Comparison of ENCODE assay signal across 17 mouse cellular contexts in the genomic region with DNA sequence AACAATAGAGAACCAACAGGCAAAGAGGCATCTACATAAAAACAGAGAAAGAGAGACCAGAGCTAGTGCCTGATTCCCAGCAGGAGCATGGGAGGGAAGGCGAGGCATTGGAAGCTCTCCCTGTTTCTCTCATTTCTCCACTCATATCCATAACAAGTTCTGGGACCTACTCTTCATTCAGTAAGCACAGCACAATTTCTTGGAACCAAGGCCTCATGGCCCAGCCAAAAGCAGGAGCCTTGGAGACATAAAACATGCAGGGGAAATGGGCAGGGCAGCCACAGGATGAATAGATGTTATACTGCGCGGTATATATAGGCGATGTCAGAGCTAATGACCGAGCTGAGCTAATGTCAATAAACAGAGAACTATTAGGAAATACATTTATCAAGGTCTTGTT.
DNase-seq lines count a peak whose midpoint lies in the region; ATAC-seq and TF ChIP-seq lines count a peak whose summit lies in the region.
"Had no signal": no experiment of that assay in that cellular context is flagged by ENCODE, and none has a peak within 500 bp of the region (broad histone marks: within the 10 kb centered on the region; RNA-seq: fewer than 3 reads in every experiment).

No protein-coding gene starts in this region.

- H3K27ac ChIP-seq in hindbrain, postnatal 0 days: no peak overlapping the region
- H3K27ac ChIP-seq in hindbrain, embryonic 12.5 days: no peak overlapping the region
- H3K27ac ChIP-seq in lung, embryonic 16.5 days (ENCODE audit: low read length): no peak overlapping the region
- 0 out of 2 replicates have a peak overlapping the region, but pooled peaks have one; percentile 10 for H3K27ac ChIP-seq in limb, embryonic 11.5 days (replicated peaks; ENCODE audit: low read depth, low read length)
- H3K27ac ChIP-seq in limb, embryonic 14.5 days (replicated peaks; ENCODE audit: low read depth, low read length): no peak overlapping the region; the same call in 1 of the 2 replicates
- H3K27ac ChIP-seq: forebrain, embryonic 15.5 days; hindbrain, embryonic 10.5 days; hindbrain, embryonic 15.5 days had no signal

- no peaks in the 10 kb centered on the region for H3K27me3 ChIP-seq in hindbrain, postnatal 0 days (ENCODE audit: insufficient read depth, low read length)
- 0 out of 2 replicates have a peak, but pooled peaks cover 5% of the 10 kb centered on the region for H3K27me3 ChIP-seq in hindbrain, embryonic 12.5 days
- H3K27me3 ChIP-seq in lung, embryonic 16.5 days (ENCODE audit: control insufficient read depth, insufficient read depth, low read depth, low read length): no peaks in the 10 kb centered on the region; the same call in 1 of the 2 replicates
- H3K27me3 ChIP-seq in limb, embryonic 11.5 days (ENCODE audit: control insufficient read depth, insufficient read depth, low read length): no peaks in the 10 kb centered on the region
- no peaks in the 10 kb centered on the region for H3K27me3 ChIP-seq in limb, embryonic 14.5 days (ENCODE audit: control insufficient read depth, insufficient read depth, low read length)
- H3K27me3 ChIP-seq: CH12.LX; forebrain, embryonic 15.5 days; hindbrain, embryonic 15.5 days had no signal

- no peak for TF ChIP-seq CTCF in hindbrain, postnatal 0 days (IDR thresholded peaks at IDR 0.05; ENCODE audit: low read depth)

- no peak overlapping the region for H3K4me3 ChIP-seq in hindbrain, postnatal 0 days (ENCODE audit: low read length)
- no peak overlapping the region for H3K4me3 ChIP-seq in hindbrain, embryonic 12.5 days
- H3K4me3 ChIP-seq in lung, embryonic 16.5 days (ENCODE audit: low read length): no peak overlapping the region
- H3K4me3 ChIP-seq in limb, embryonic 11.5 days (ENCODE audit: low read depth, low read length): no peak overlapping the region
- no peak overlapping the region for H3K4me3 ChIP-seq in limb, embryonic 14.5 days (replicated peaks; ENCODE audit: low read length)
- H3K4me3 ChIP-seq: forebrain, embryonic 15.5 days; hindbrain, embryonic 10.5 days; hindbrain, embryonic 15.5 days had no signal

- TF ChIP-seq POLR2A in limb, embryonic 14.5 days (IDR thresholded peaks at IDR 0.05; ENCODE audit: borderline replicate concordance, extremely low read depth, insufficient read depth, insufficient read length): no peak

- no peak overlapping the region for H3K9ac ChIP-seq in hindbrain, postnatal 0 days (replicated peaks; ENCODE audit: low read length)
- H3K9ac ChIP-seq in hindbrain, embryonic 12.5 days: no peak overlapping the region
- H3K9ac ChIP-seq in lung, embryonic 16.5 days (ENCODE audit: low read length): no peak overlapping the region
- H3K9ac ChIP-seq in limb, embryonic 11.5 days (ENCODE audit: low read length): no peak overlapping the region
- H3K9ac ChIP-seq in limb, embryonic 14.5 days (ENCODE audit: low read depth, low read length, severe bottlenecking): no peak overlapping the region
- H3K9ac ChIP-seq: forebrain, embryonic 15.5 days; hindbrain, embryonic 15.5 days had no signal

- no peak for ATAC-seq in hindbrain, postnatal 0 days
- no peak for ATAC-seq in hindbrain, embryonic 12.5 days (ENCODE audit: low FRiP score)
- peak; percentile 31; the same call in 1 of the 2 replicates for ATAC-seq in lung, embryonic 16.5 days (ENCODE audit: low read depth)
- ATAC-seq in limb, embryonic 11.5 days (ENCODE audit: insufficient number of reproducible peaks, low FRiP score, low TSS enrichment, low read depth): no peak
- ATAC-seq in limb, embryonic 14.5 days (ENCODE audit: low FRiP score, low read depth): no peak
- ATAC-seq: activated CD4-positive, CD25-positive, alpha-beta regulatory T cell, adult 4 months; forebrain, embryonic 15.5 days; Patski had no signal

- H3K9me3 ChIP-seq in hindbrain, postnatal 0 days (ENCODE audit: low read length): no peaks in the 10 kb centered on the region
- H3K9me3 ChIP-seq in hindbrain, embryonic 12.5 days (replicated peaks): no peaks in the 10 kb centered on the region
- no peaks in the 10 kb centered on the region for H3K9me3 ChIP-seq in lung, embryonic 16.5 days (ENCODE audit: control insufficient read depth, low read length)
- H3K9me3 ChIP-seq in limb, embryonic 11.5 days (ENCODE audit: control insufficient read depth, low read length): no peaks in the 10 kb centered on the region
- H3K9me3 ChIP-seq in limb, embryonic 14.5 days (ENCODE audit: control insufficient read depth, low read length): no peaks in the 10 kb centered on the region
- H3K9me3 ChIP-seq: forebrain, embryonic 15.5 days; hindbrain, embryonic 10.5 days; hindbrain, embryonic 15.5 days had no signal

- no peaks in the 10 kb centered on the region for H3K4me1 ChIP-seq in hindbrain, postnatal 0 days (ENCODE audit: insufficient read depth, low read length)
- peaks cover 17% of the 10 kb centered on the region for H3K4me1 ChIP-seq in hindbrain, embryonic 12.5 days
- H3K4me1 ChIP-seq in lung, embryonic 16.5 days (replicated peaks; ENCODE audit: control insufficient read depth, insufficient read depth, low read length): peaks cover 3% of the 10 kb centered on the region
- H3K4me1 ChIP-seq in limb, embryonic 11.5 days (ENCODE audit: control insufficient read depth, insufficient read depth, low read length): peaks cover 65% of the 10 kb centered on the region
- H3K4me1 ChIP-seq in limb, embryonic 14.5 days (ENCODE audit: control insufficient read depth, insufficient read depth, low read length): peaks cover 64% of the 10 kb centered on the region

- H3K36me3 ChIP-seq in hindbrain, postnatal 0 days (ENCODE audit: insufficient read depth, low read length): no peaks in the 10 kb centered on the region
- no peaks in the 10 kb centered on the region for H3K36me3 ChIP-seq in hindbrain, embryonic 12.5 days
- no peaks in the 10 kb centered on the region for H3K36me3 ChIP-seq in lung, embryonic 16.5 days (ENCODE audit: control insufficient read depth, insufficient read depth, low read length)
- no peaks in the 10 kb centered on the region for H3K36me3 ChIP-seq in limb, embryonic 11.5 days (ENCODE audit: control insufficient read depth, insufficient read depth, low read length)
- no peaks in the 10 kb centered on the region for H3K36me3 ChIP-seq in limb, embryonic 14.5 days (ENCODE audit: control insufficient read depth, insufficient read depth, low read length)
- H3K36me3 ChIP-seq: forebrain, embryonic 15.5 days; hindbrain, embryonic 10.5 days; hindbrain, embryonic 15.5 days had no signal

- DNase-seq in hindbrain, postnatal 0 days (ENCODE audit: low spot score): peak; percentile 13
- no peak for DNase-seq in lung, postnatal 4 days
- DNase-seq in limb, embryonic 11.5 days (ENCODE audit: low spot score): peak; percentile 31
- peak; percentile 32 for DNase-seq in limb, embryonic 14.5 days (ENCODE audit: low spot score)
- DNase-seq in urinary bladder, adult 2 months (ENCODE audit: low spot score): no peak
- no peak for DNase-seq in gastrocnemius, postnatal 10 days
- DNase-seq: cerebellum, adult 9-10 months; heart, adult 18-20 months had no signal

- 54% methylated on average over 5 of the region's 5 CpGs for WGBS in hindbrain, postnatal 0 days
- 79% methylated on average over 5 of the region's 5 CpGs for WGBS in hindbrain, embryonic 12.5 days
- WGBS in lung, embryonic 16.5 days: 43% methylated on average over 5 of the region's 5 CpGs
- WGBS in limb, embryonic 11.5 days: 33% methylated on average over 5 of the region's 5 CpGs
- WGBS in limb, embryonic 14.5 days: 35% methylated on average over 5 of the region's 5 CpGs

- H3K4me2 ChIP-seq in hindbrain, postnatal 0 days (ENCODE audit: low read depth, low read length): no peak overlapping the region
- no peak overlapping the region for H3K4me2 ChIP-seq in hindbrain, embryonic 12.5 days (replicated peaks)
- no peak overlapping the region for H3K4me2 ChIP-seq in lung, embryonic 16.5 days (ENCODE audit: low read depth, low read length)
- H3K4me2 ChIP-seq in limb, embryonic 11.5 days (ENCODE audit: low read depth, severe bottlenecking): no peak overlapping the region
- H3K4me2 ChIP-seq in limb, embryonic 14.5 days (replicated peaks; ENCODE audit: low read depth, low read length, severe bottlenecking): no peak overlapping the region
- H3K4me2 ChIP-seq: forebrain, embryonic 15.5 days; heart, embryonic 11.5 days; hindbrain, embryonic 15.5 days had no signal

Comparison
In these comparisons a context has a peak if more than half of its experiments do, and no peak if none do; other contexts are left out.
1. DNase-seq: peak in hindbrain, postnatal 0 days (single experiment), limb, embryonic 11.5 days (single experiment) and limb, embryonic 14.5 days (single experiment); none in lung, postnatal 4 days (0 of 2), urinary bladder, adult 2 months (single experiment) and gastrocnemius, postnatal 10 days (single experiment).